Mouse (Mus musculus) brain, embryonic 14.5 days (tissue): ENCODE data around the gene Sipa1l2.

Experiments used
- CTCF ChIP-seq: fragments of 200-500 bp; IDR thresholded peaks from 2 replicates; pipeline ENCODE4 v1.5.1; 2012; ENCODE audit warnings: inconsistent platforms, mild to moderate bottlenecking, moderate library complexity, borderline replicate concordance; ENCODE audit not compliant: insufficient read depth, insufficient read length; ENCODE audit errors: extremely low read depth
- POLR2A ChIP-seq: fragments of 200-500 bp; IDR thresholded peaks from 2 replicates; pipeline ENCODE4 v1.6.1; 2012; ENCODE audit warnings: mild to moderate bottlenecking, inconsistent platforms, borderline replicate concordance; ENCODE audit not compliant: poor library complexity, insufficient read depth, insufficient read length, severe bottlenecking; ENCODE audit errors: extremely low read depth

DNA sequence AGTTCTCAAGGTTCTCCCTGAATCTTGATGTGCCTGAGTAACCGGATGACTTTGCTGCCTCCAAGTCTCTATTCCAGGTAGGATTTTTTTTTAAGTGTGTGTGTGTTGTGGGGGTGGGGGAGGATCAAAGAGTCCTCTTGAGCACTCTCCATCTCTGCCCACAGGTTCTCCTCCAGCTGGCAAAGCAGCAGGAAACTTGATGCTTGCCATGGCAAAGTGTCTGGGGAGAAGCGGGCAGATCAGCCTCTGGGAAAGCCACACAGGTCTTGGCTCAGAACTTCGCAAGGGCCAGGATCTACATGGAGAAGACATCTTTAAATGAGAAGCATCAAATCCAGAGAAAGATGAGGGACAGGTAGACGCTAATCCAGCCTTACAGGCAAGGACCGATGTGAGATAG, 10.8 kb upstream of the Sipa1l2 start:
- TF ChIP-seq CTCF (no peak), POLR2A (no peak)
